In the genomic region with DNA sequence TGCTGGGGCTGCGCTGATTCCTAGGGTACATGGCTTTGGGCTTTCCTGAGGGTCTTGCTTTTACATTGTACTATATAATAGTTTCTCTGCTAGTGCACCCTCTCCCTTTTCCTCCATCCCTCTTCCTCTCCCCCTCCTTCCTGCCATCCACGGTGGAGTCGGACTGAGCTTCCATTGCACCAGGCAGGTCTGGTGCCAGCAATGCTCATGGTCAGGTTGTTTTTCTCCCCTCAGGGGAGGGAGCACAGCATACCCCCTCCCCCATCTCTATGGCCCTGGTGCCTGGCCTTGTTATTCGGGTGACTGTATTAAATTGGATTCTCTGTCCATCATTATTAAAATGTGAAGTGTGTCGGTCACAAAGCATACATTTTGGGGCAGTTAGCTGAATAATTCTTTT, we compare ENCODE assay signal across 11 mouse cellular contexts.
"Had no signal": no experiment of that assay in that cellular context is flagged by ENCODE, and none has a peak within 500 bp of the region (broad histone marks: within the 10 kb centered on the region; RNA-seq: fewer than 3 reads in every experiment).

No protein-coding gene starts in this region.

- DNase-seq: lung, adult 18-20 months; lung, postnatal 36 days; right cerebral cortex, adult 18-20 months; thymus, postnatal 4 days had no signal

- H3K27ac ChIP-seq: kidney, postnatal 0 days; layer of hippocampus, adult 2 months; limb, embryonic 13.5 days; liver, embryonic 14.5 days; neural tube, embryonic 13.5 days; stomach, postnatal 0 days had no signal

- H3K9ac ChIP-seq: limb, embryonic 13.5 days; liver, embryonic 14.5 days; neural tube, embryonic 13.5 days had no signal

- H3K4me2 ChIP-seq: limb, embryonic 13.5 days; neural tube, embryonic 13.5 days had no signal

- H3K4me3 ChIP-seq: layer of hippocampus, adult 2 months; limb, embryonic 13.5 days; neural tube, embryonic 13.5 days had no signal

- H3K9me3 ChIP-seq: limb, embryonic 13.5 days; neural tube, embryonic 13.5 days had no signal

- H3K27me3 ChIP-seq: limb, embryonic 13.5 days had no signal

- ATAC-seq: intestine, postnatal 0 days had no signal
